Mouse (Mus musculus) small intestine, adult 2 months (tissue): Measurements from ENCODE around the gene Mtmr3.

Experiments
- CTCF ChIP-seq: fragments of 200-500 bp; IDR thresholded peaks from 2 replicates; pipeline ENCODE4 v1.5.1; 2012; ENCODE audit warnings: low read depth, mild to moderate bottlenecking, control low read depth, inconsistent platforms, low read length, moderate library complexity, mixed read lengths; ENCODE audit not compliant: insufficient replicate concordance, insufficient read length; ENCODE audit errors: extremely low read depth
- POLR2A ChIP-seq: fragments of 200-500 bp; IDR thresholded peaks from 2 replicates; pipeline ENCODE4 v1.6.1; 2012; ENCODE audit warnings: low read depth, mild to moderate bottlenecking, control low read depth, inconsistent platforms, low read length, moderate library complexity

- TF ChIP-seq CTCF (no peak), POLR2A (no peak)
Observed at GRCm38 (mm10) chr11:4476184-4476697, 118.4 kb downstream of the Mtmr3 start.
